Mouse (Mus musculus) frontal cortex, postnatal 25 days (tissue): ENCODE measurements at regions not wholly inside any gene's neighbourhood (a gene's known extent, or its start where the extent isn't known, plus 50 kb on each side); places are given as distances from the start of the nearest gene placed in this dataset.

Experiments
- DNase-seq, 2 experiments: peaks; one replicate each; pipeline ENCODE4 v3.0.0; 2022; ENCODE audit warnings: low spot score in 2 of 2

GRCm38 (mm10) chr11:63573271-63573670 lies 348.8 kb downstream of the Hs3st3b1 start:
- DNase-seq = no peak

- DNase-seq = no peak
These were observed 338.8 kb downstream of the Hs3st3b1 start for GRCm38 (mm10) chr11:63583321-63583720.

GRCm38 (mm10) chr11:63585216-63585869 lies 336.7 kb downstream of the Hs3st3b1 start:
- DNase-seq = no peak

GRCm38 (mm10) chr11:63620220-63620619 lies 301.9 kb downstream of the Hs3st3b1 start:
- DNase-seq = no peak

- no peak for DNase-seq
These were observed 291.8 kb downstream of the Hs3st3b1 start for GRCm38 (mm10) chr11:63630336-63630735.

- DNase-seq = peak in 1 of 2 experiments; percentile 8
These were observed 265.0 kb downstream of the Hs3st3b1 start for GRCm38 (mm10) chr11:63657057-63657456.

GRCm38 (mm10) chr11:63665268-63665934 lies 256.7 kb downstream of the Hs3st3b1 start:
- no peak for DNase-seq

- DNase-seq = no peak
These were observed 251.6 kb downstream of the Hs3st3b1 start for GRCm38 (mm10) chr11:63670477-63670876.

- DNase-seq = no peak
These were observed 250.3 kb downstream of the Hs3st3b1 start for GRCm38 (mm10) chr11:63671816-63672215.

- no peak for DNase-seq
These were observed 244.2 kb downstream of the Hs3st3b1 start for GRCm38 (mm10) chr11:63677921-63678320.

- DNase-seq = no peak
These were observed 243.6 kb downstream of the Hs3st3b1 start for GRCm38 (mm10) chr11:63678382-63678905.

GRCm38 (mm10) chr11:63679491-63679890 lies 242.6 kb downstream of the Hs3st3b1 start:
- DNase-seq = no peak

GRCm38 (mm10) chr11:63684228-63684980 lies 237.7 kb downstream of the Hs3st3b1 start:
- DNase-seq = no peak

GRCm38 (mm10) chr11:63691041-63691440 lies 231.0 kb downstream of the Hs3st3b1 start:
- DNase-seq = no peak

- no peak for DNase-seq
These were observed 217.0 kb downstream of the Hs3st3b1 start for GRCm38 (mm10) chr11:63704995-63705580.

- DNase-seq = no peak
These were observed 216.0 kb downstream of the Hs3st3b1 start for GRCm38 (mm10) chr11:63706057-63706456.

GRCm38 (mm10) chr11:63707093-63707492 lies 215.0 kb downstream of the Hs3st3b1 start:
- no peak for DNase-seq

GRCm38 (mm10) chr11:63708412-63708811 lies 213.7 kb downstream of the Hs3st3b1 start:
- no peak for DNase-seq

- DNase-seq = no peak
These were observed 209.8 kb downstream of the Hs3st3b1 start for GRCm38 (mm10) chr11:63712053-63712864.

- DNase-seq = no peak
These were observed 199.8 kb downstream of the Hs3st3b1 start for GRCm38 (mm10) chr11:63722261-63722660.

GRCm38 (mm10) chr11:63730880-63731279 lies 191.2 kb downstream of the Hs3st3b1 start:
- no peak for DNase-seq
